15 mouse cellular contexts compared by ENCODE assay signal in genomic region chr5:117761181-117761832, GRCm38 (mm10). TPM values are rescaled to one million over a fixed set of nuclear protein-coding genes. Genes with fewer than 3 reads are reported as not detected.
DNase-seq lines count a peak whose midpoint lies in the region; ATAC-seq and TF ChIP-seq lines count a peak whose summit lies in the region.
"Had no signal": no experiment of that assay in that cellular context is flagged by ENCODE, and none has a peak within 500 bp of the region (broad histone marks: within the 10 kb centered on the region; RNA-seq: fewer than 3 reads in every experiment).

No protein-coding gene starts in this region.

- TF ChIP-seq CTCF in hindbrain, postnatal 0 days (IDR thresholded peaks at IDR 0.05; ENCODE audit: low read depth) = peak; percentile 55
- peak; percentile 37 for TF ChIP-seq CTCF in lung, postnatal 0 days (IDR thresholded peaks at IDR 0.05)
- TF ChIP-seq CTCF in MEL (IDR thresholded peaks at IDR 0.05 in 2 of 3, conservative IDR thresholded peaks at IDR 0.05 in 1 of 3; ENCODE audit: control insufficient read depth in 1 of 3, insufficient read depth in 1 of 3, low read depth in 2 of 3, low read length in 3 of 3, poor library complexity in 1 of 3, severe bottlenecking in 1 of 3) = peak; percentile 36 to 66 (median 65)
- TF ChIP-seq CTCF in small intestine, adult 2 months (IDR thresholded peaks at IDR 0.05; ENCODE audit: extremely low read depth, insufficient read length, insufficient replicate concordance, low read depth, low read length) = peak; percentile 44; the same call in 1 of the 2 replicates

- no peaks in the 10 kb centered on the region for H3K9me3 ChIP-seq in hindbrain, postnatal 0 days (ENCODE audit: low read length)
- H3K9me3 ChIP-seq in hindbrain, embryonic 12.5 days (replicated peaks) = no peaks in the 10 kb centered on the region
- H3K9me3 ChIP-seq in lung, postnatal 0 days (ENCODE audit: low read length) = no peaks in the 10 kb centered on the region
- H3K9me3 ChIP-seq in MEL (replicated peaks; ENCODE audit: insufficient read depth, low read length) = no peaks in the 10 kb centered on the region

- no peak for TF ChIP-seq RAD21 in MEL (IDR thresholded peaks at IDR 0.05; ENCODE audit: low read depth, low read length)

- no peak for ATAC-seq in hindbrain, postnatal 0 days
- no peak for ATAC-seq in hindbrain, embryonic 12.5 days (ENCODE audit: low FRiP score)
- ATAC-seq in lung, postnatal 0 days = no peak

- H3K4me3 ChIP-seq in hindbrain, postnatal 0 days (ENCODE audit: low read length) = no peak overlapping the region
- H3K4me3 ChIP-seq in hindbrain, embryonic 12.5 days = no peak overlapping the region
- no peak overlapping the region for H3K4me3 ChIP-seq in lung, postnatal 0 days (ENCODE audit: low read depth, low read length)
- no peak overlapping the region for H3K4me3 ChIP-seq in MEL (ENCODE audit: control insufficient read depth in 1 of 2, insufficient read depth in 1 of 2, low read depth in 2 of 2, low read length in 2 of 2)
- H3K4me3 ChIP-seq in small intestine, adult 2 months (ENCODE audit: low read depth, low read length) = no peak overlapping the region
- H3K4me3 ChIP-seq: limb, embryonic 12.5 days had no signal

- no peak for TF ChIP-seq EP300 in lung, postnatal 0 days (IDR thresholded peaks at IDR 0.05)
- no peak for TF ChIP-seq EP300 in MEL (IDR thresholded peaks at IDR 0.05; ENCODE audit: low read depth in 1 of 2, low read length in 2 of 2)

- H3K79me2 ChIP-seq in MEL (ENCODE audit: control insufficient read depth, insufficient read depth, low read length, poor library complexity) = no peaks in the 10 kb centered on the region

- H3K27ac ChIP-seq in hindbrain, postnatal 0 days = no peak overlapping the region
- no peak overlapping the region for H3K27ac ChIP-seq in hindbrain, embryonic 12.5 days
- H3K27ac ChIP-seq in lung, postnatal 0 days (ENCODE audit: low read length) = no peak overlapping the region
- H3K27ac ChIP-seq in MEL (ENCODE audit: control insufficient read depth, low read depth, low read length) = no peak overlapping the region
- no peak overlapping the region for H3K27ac ChIP-seq in small intestine, adult 2 months (ENCODE audit: insufficient read depth, low read depth, low read length)
- H3K27ac ChIP-seq: limb, embryonic 12.5 days; macrophage had no signal

- peak; percentile 32 for DNase-seq in hindbrain, postnatal 0 days (ENCODE audit: low spot score)
- DNase-seq in lung, postnatal 0 days (ENCODE audit: low spot score) = no peak
- no peak for DNase-seq in lung, postnatal 36 days
- DNase-seq in MEL (ENCODE audit: low read depth, low spot score) = peak; percentile 19
- DNase-seq in layer of hippocampus, postnatal 14 days (ENCODE audit: low spot score in 2 of 2) = no peak
- DNase-seq: adrenal gland, postnatal 25 days; cerebellum, adult 9-11 months; heart, postnatal 14 days; kidney, adult 18-20 months had no signal

- peaks cover 13% of the 10 kb centered on the region; the same call in 1 of the 2 replicates for H3K36me3 ChIP-seq in hindbrain, postnatal 0 days (ENCODE audit: insufficient read depth, low read length)
- peaks cover 11% of the 10 kb centered on the region; the same call in 1 of the 2 replicates for H3K36me3 ChIP-seq in hindbrain, embryonic 12.5 days
- no peaks in the 10 kb centered on the region for H3K36me3 ChIP-seq in lung, postnatal 0 days (ENCODE audit: insufficient read depth, low read length)
- no peaks in the 10 kb centered on the region for H3K36me3 ChIP-seq in MEL (ENCODE audit: control insufficient read depth in 1 of 2, insufficient read depth in 2 of 2, low read length in 2 of 2)
- H3K36me3 ChIP-seq in small intestine, adult 2 months (ENCODE audit: control insufficient read depth, insufficient read depth, low read length) = no peaks in the 10 kb centered on the region
- H3K36me3 ChIP-seq: limb, embryonic 12.5 days had no signal

- no peaks in the 10 kb centered on the region for H3K4me1 ChIP-seq in hindbrain, postnatal 0 days (ENCODE audit: insufficient read depth, low read length)
- H3K4me1 ChIP-seq in hindbrain, embryonic 12.5 days = no peaks in the 10 kb centered on the region
- H3K4me1 ChIP-seq in lung, postnatal 0 days (ENCODE audit: insufficient read depth, low read depth, low read length) = no peaks in the 10 kb centered on the region
- H3K4me1 ChIP-seq in MEL (ENCODE audit: control insufficient read depth in 1 of 2, insufficient read depth in 2 of 2, low read length in 2 of 2) = no peaks in the 10 kb centered on the region
- no peaks in the 10 kb centered on the region for H3K4me1 ChIP-seq in small intestine, adult 2 months (ENCODE audit: control insufficient read depth, insufficient read depth, insufficient read length, low read length)
- H3K4me1 ChIP-seq: limb, embryonic 12.5 days had no signal

- WGBS in hindbrain, postnatal 0 days = 71% methylated on average over 9 of the region's 9 CpGs
- 74% methylated on average over 9 of the region's 9 CpGs for WGBS in hindbrain, embryonic 12.5 days
- 72% methylated on average over 9 of the region's 9 CpGs for WGBS in lung, postnatal 0 days
- WGBS in small intestine, adult 2 months = 68% methylated on average over 9 of the region's 9 CpGs

- TF ChIP-seq POLR2A in MEL (IDR thresholded peaks at IDR 0.05; ENCODE audit: control insufficient read depth in 1 of 2, insufficient read depth in 1 of 2, low read depth in 1 of 2, low read length in 2 of 2, poor library complexity in 1 of 2) = no peak
- TF ChIP-seq POLR2A in small intestine, adult 2 months (IDR thresholded peaks at IDR 0.05; ENCODE audit: low read depth, low read length) = no peak

- no peaks in the 10 kb centered on the region for H3K27me3 ChIP-seq in hindbrain, postnatal 0 days (ENCODE audit: insufficient read depth, low read length)
- no peaks in the 10 kb centered on the region for H3K27me3 ChIP-seq in hindbrain, embryonic 12.5 days
- H3K27me3 ChIP-seq in lung, postnatal 0 days (replicated peaks; ENCODE audit: insufficient read depth, low read length) = no peaks in the 10 kb centered on the region
- no peaks in the 10 kb centered on the region for H3K27me3 ChIP-seq in MEL (ENCODE audit: control insufficient read depth in 1 of 2, insufficient read depth in 2 of 2, low read length in 2 of 2)
- no peaks in the 10 kb centered on the region for H3K27me3 ChIP-seq in small intestine, adult 2 months (ENCODE audit: control insufficient read depth, insufficient read depth, low read length)
- H3K27me3 ChIP-seq: limb, embryonic 12.5 days had no signal

- no peak overlapping the region for H3K4me2 ChIP-seq in hindbrain, postnatal 0 days (ENCODE audit: low read depth, low read length)
- no peak overlapping the region for H3K4me2 ChIP-seq in hindbrain, embryonic 12.5 days (replicated peaks)
- no peak overlapping the region for H3K4me2 ChIP-seq in lung, postnatal 0 days (replicated peaks; ENCODE audit: low read depth, low read length)
- H3K4me2 ChIP-seq: limb, embryonic 12.5 days had no signal

- no peak overlapping the region for H3K9ac ChIP-seq in hindbrain, postnatal 0 days (replicated peaks; ENCODE audit: low read length)
- no peak overlapping the region for H3K9ac ChIP-seq in hindbrain, embryonic 12.5 days
- no peak overlapping the region for H3K9ac ChIP-seq in lung, postnatal 0 days (replicated peaks; ENCODE audit: low read depth)
- no peak overlapping the region for H3K9ac ChIP-seq in MEL (ENCODE audit: control insufficient read depth, low read depth, low read length, poor library complexity, severe bottlenecking)
- H3K9ac ChIP-seq: limb, embryonic 12.5 days had no signal

TF ChIP-seq in MEL, 35 proteins besides CTCF, POLR2A, EP300 and RAD21:
- TF ChIP-seq CHD2 (IDR thresholded peaks at IDR 0.05; ENCODE audit: low read length) (no peak), MYC (IDR thresholded peaks at IDR 0.05; ENCODE audit: low read depth, low read length) (no peak), MXI1 (IDR thresholded peaks at IDR 0.05; ENCODE audit: low read depth, low read length) (no peak), GABPA (IDR thresholded peaks at IDR 0.05; ENCODE audit: low read depth, low read length) (no peak), ETS1 (IDR thresholded peaks at IDR 0.05; ENCODE audit: low read depth, low read length) (no peak), JUND (IDR thresholded peaks at IDR 0.05; ENCODE audit: low read depth, low read length) (no peak), SMC3 (IDR thresholded peaks at IDR 0.05; ENCODE audit: low read depth, low read length) (no peak), MAZ (IDR thresholded peaks at IDR 0.05; ENCODE audit: low read depth, low read length) (no peak), MYB (IDR thresholded peaks at IDR 0.05; ENCODE audit: low read depth, low read length) (no peak), SIN3A (IDR thresholded peaks at IDR 0.05; ENCODE audit: low read length) (no peak), BHLHE40 (IDR thresholded peaks at IDR 0.05; ENCODE audit: borderline replicate concordance, low read depth, low read length) (no peak), POLR2AphosphoS5 (IDR thresholded peaks at IDR 0.05; ENCODE audit: borderline replicate concordance, low read depth, low read length) (no peak), POLR2AphosphoS2 (IDR thresholded peaks at IDR 0.05; ENCODE audit: low read length) (no peak), E2F4 (IDR thresholded peaks at IDR 0.05; ENCODE audit: borderline replicate concordance, low read depth, low read length) (no peak), ZKSCAN1 (IDR thresholded peaks at IDR 0.05; ENCODE audit: low read depth, low read length) (no peak), KAT2A (conservative IDR thresholded peaks at IDR 0.05; ENCODE audit: low read depth, low read length) (no peak)

RNA-seq across cellular contexts. Expression of gene Nos1, which starts 19.5 kb away (rescaled TPM):
- 10.7 and 16.9 TPM in 2 replicates for total RNA-seq in hindbrain, postnatal 0 days (2014; rRNA removed)
- polyA plus RNA-seq in hindbrain, postnatal 0 days (2015; fragmentation: Nextera tagmentation; extraction: Ambion mirVana) = 2.5 and 3.1 TPM in 2 replicates
- polyA plus RNA-seq in hindbrain, embryonic 12.5 days (2016; fragmentation: Nextera tagmentation; extraction: Ambion mirVana) = 0.99 and 1.1 TPM in 2 replicates
- polyA plus RNA-seq in lung, postnatal 0 days (2015; fragmentation: Nextera tagmentation; extraction: Ambion mirVana) = 0.02 and 0.05 TPM in 2 replicates
- total RNA-seq in MEL (2012; rRNA removed) = 0.33 and 0.35 TPM in 2 replicates
- polyA plus RNA-seq in MEL (2012; ENCODE audit: insufficient read depth in 1 of 2, insufficient read length in 2 of 2, low read depth in 1 of 2, low replicate concordance in 2 of 2, missing spikeins in 1 of 2) = 1 to 10 TPM in 1 of 2 experiments, not detected in 1; 1.5 TPM
- 0.28 and 0.65 TPM in 2 replicates for polyA plus RNA-seq in small intestine, adult 2 months (2012; rRNA removed)
- total RNA-seq in layer of hippocampus, postnatal 14 days (2021) = 10 to 100 TPM; 28.6 to 32.0 TPM
- total RNA-seq: granulocyte monocyte progenitor cell, adult 5-6 weeks; monocyte, adult 5-6 weeks had no signal
- polyA plus RNA-seq: macrophage had no signal

Comparison
In these comparisons a context has a peak if more than half of its experiments do, and no peak if none do; other contexts are left out.
1. DNase-seq: peak in hindbrain, postnatal 0 days (single experiment) and MEL (single experiment); none in lung, postnatal 0 days (single experiment), lung, postnatal 36 days (single experiment) and layer of hippocampus, postnatal 14 days (0 of 2).
2. Peak in every context shown above with its lines, with median percentiles within 50 percentile points of each other: CTCF ChIP-seq.